Mouse (Mus musculus) leukemia stem cell, adult 10-12 weeks (primary cell): ENCODE data around the gene Gm8165. TPM values are rescaled to one million over a fixed set of nuclear protein-coding genes. Genes with fewer than 3 reads are reported as not detected.

ENCODE experiments used
- polyA plus RNA-seq: library from polyadenylated mRNA; stranded (reverse); fragments of >175 nt; gene quantifications from 2 replicates; pipeline ENCODE4 v1.2.3, GENCODE M21; 2012; ENCODE audit warnings: low replicate concordance

The Gm8165 gene
- polyA plus RNA-seq, result not detected in 2 replicates

DNA sequence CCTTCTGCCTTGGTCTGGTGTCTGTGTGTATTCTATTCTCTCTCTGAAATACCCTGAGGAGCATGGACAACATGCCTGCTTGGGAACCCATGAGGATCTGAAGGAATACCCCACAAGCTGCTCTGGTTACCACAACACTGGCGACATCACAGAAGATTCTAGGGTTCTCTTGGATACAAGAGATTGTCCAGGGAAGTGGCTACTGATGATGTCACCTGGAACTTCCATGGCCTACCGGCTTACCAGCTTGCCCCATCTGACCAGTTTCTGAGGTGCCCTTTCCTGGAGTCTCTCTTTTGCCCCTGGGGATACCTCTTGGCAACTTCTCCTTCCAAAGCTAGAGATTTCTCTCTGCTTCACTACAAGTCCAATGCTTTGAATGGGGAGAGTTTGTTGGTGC is at the start of gene Gm8165:
Gm8165 (minus strand) TSS at position 101 of the 400 bp plus-strand sequence.

DNA sequence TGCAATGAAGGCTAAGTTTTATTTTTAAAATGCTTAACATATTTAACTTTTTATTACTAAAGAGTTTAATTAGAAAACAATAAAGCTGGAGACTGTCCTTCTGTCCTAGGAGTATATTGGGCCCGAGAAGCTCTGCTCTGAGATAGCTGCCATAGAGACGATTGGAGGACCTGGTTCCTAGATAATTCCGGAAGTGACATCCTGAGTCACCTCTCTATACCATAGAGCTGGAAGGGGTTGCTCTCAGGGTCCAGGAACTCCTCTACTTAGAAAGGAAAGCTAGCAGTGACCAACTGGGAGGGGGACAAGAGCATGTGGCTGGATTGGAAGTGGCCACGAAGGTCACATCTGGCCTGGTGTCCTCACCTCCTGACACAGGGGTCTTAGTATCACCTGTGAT is 20.6 kb upstream of the Gm8165 start, which contains the start of gene Gm7324:
Gm7324 (plus strand) TSS at position 208 of the 400 bp plus-strand sequence.

Other genes starting within 250 kb of the Gm8165 start
- not detected in 2 replicates for gene Gm5799, start 133.6 kb downstream of the Gm8165 start, polyA plus RNA-seq
- not detected in 2 replicates for gene Gm17654, start 98.1 kb downstream of the Gm8165 start, polyA plus RNA-seq
- gene Gm10375, start 69.2 kb downstream of the Gm8165 start, polyA plus RNA-seq, result not detected in 2 replicates
- gene Gm7324, start 20.6 kb upstream of the Gm8165 start, polyA plus RNA-seq, result not detected in 2 replicates
- gene Gm16506, start 50.3 kb upstream of the Gm8165 start, polyA plus RNA-seq, result not detected in 2 replicates
- not detected in 2 replicates for gene Gm6526, start 70.7 kb upstream of the Gm8165 start, polyA plus RNA-seq
- gene Gm8180, start 107.5 kb upstream of the Gm8165 start, polyA plus RNA-seq, result not detected in 2 replicates
- not detected in 2 replicates for gene Ear1, start 198.3 kb upstream of the Gm8165 start, polyA plus RNA-seq
- not detected in 2 replicates for gene Ear10, start 246.4 kb upstream of the Gm8165 start, polyA plus RNA-seq
- gene Gm8113, start 248.2 kb upstream of the Gm8165 start, polyA plus RNA-seq, result 0.24 TPM in 1 of 2 replicates, not detected in the other